Mouse (Mus musculus): Measurements from ENCODE around the gene Thg1l. TPM values are rescaled to one million over a fixed set of nuclear protein-coding genes. Genes with fewer than 3 reads are reported as not detected.
A peak's percentile ranks its signal among the peaks of the same experiment; 100 is the strongest.

The Thg1l gene
- total RNA-seq (2021): 1 to 10 TPM; 9.4 to 9.7 TPM
- long read RNA-seq: 0 reads

GRCm38 (mm10) chr11:45955127-45955627 lies at the start of gene Thg1l:
Gene Thg1l, minus strand, starts transcription at chr11:45955494.
- DNase-seq (ENCODE audit: low spot score in 2 of 2): peak; percentile 86 to 96

GRCm38 (mm10) chr11:45992087-45992486 lies 36.8 kb upstream of the Thg1l start:
- DNase-seq (ENCODE audit: low spot score in 2 of 2): no peak

GRCm38 (mm10) chr11:45991604-45992003 lies 36.3 kb upstream of the Thg1l start:
- no peak for DNase-seq (ENCODE audit: low spot score in 2 of 2)

- DNase-seq (ENCODE audit: low spot score in 2 of 2): no peak
Measured at GRCm38 (mm10) chr11:45980893-45981253, 25.6 kb upstream of the Thg1l start.

GRCm38 (mm10) chr11:45979946-45980892 lies 24.9 kb upstream of the Thg1l start, which contains the start of gene Sox30:
Gene Sox30, plus strand, starts transcription at chr11:45980310.
- DNase-seq (ENCODE audit: low spot score in 2 of 2): peak in 1 of 2 experiments; percentile 56

- DNase-seq (ENCODE audit: low spot score in 2 of 2): peak in 1 of 2 experiments; percentile 78
Measured at GRCm38 (mm10) chr11:45976061-45976460, 20.8 kb upstream of the Thg1l start.

GRCm38 (mm10) chr11:45974466-45974865 lies 19.2 kb upstream of the Thg1l start:
- DNase-seq (ENCODE audit: low spot score in 2 of 2): no peak

- no peak for DNase-seq (ENCODE audit: low spot score in 2 of 2)
Measured at GRCm38 (mm10) chr11:45973635-45974034, 18.3 kb upstream of the Thg1l start.

GRCm38 (mm10) chr11:45968466-45968865 lies 13.2 kb upstream of the Thg1l start:
- no peak for DNase-seq (ENCODE audit: low spot score in 2 of 2)

- no peak for DNase-seq (ENCODE audit: low spot score in 2 of 2)
Measured at GRCm38 (mm10) chr11:45966896-45967295, 11.6 kb upstream of the Thg1l start.

GRCm38 (mm10) chr11:45960003-45960402 lies 4.7 kb upstream of the Thg1l start:
- DNase-seq (ENCODE audit: low spot score in 2 of 2): no peak

- no peak for DNase-seq (ENCODE audit: low spot score in 2 of 2)
Measured at GRCm38 (mm10) chr11:45959598-45959997, 4.3 kb upstream of the Thg1l start.

- DNase-seq (ENCODE audit: low spot score in 2 of 2): peak in 1 of 2 experiments; percentile 74
Measured at GRCm38 (mm10) chr11:45947491-45947890, 7.8 kb downstream of the Thg1l start.

- DNase-seq (ENCODE audit: low spot score in 2 of 2): peak; percentile 25 to 60
Measured at GRCm38 (mm10) chr11:45946796-45947195, 8.5 kb downstream of the Thg1l start.

- peak; percentile 93 to 98 for DNase-seq (ENCODE audit: low spot score in 2 of 2)
Measured at GRCm38 (mm10) chr11:45944643-45945156, 10.6 kb downstream of the Thg1l start, which contains the start of gene Lsm11. Gene Lsm11, minus strand, starts transcription at chr11:45944935.

- no peak for DNase-seq (ENCODE audit: low spot score in 2 of 2)
Measured at GRCm38 (mm10) chr11:45943891-45944642, 11.2 kb downstream of the Thg1l start.

GRCm38 (mm10) chr11:45943108-45943705 lies 12.1 kb downstream of the Thg1l start:
- peak; percentile 35 to 73 for DNase-seq (ENCODE audit: low spot score in 2 of 2)

- DNase-seq (ENCODE audit: low spot score in 2 of 2): no peak
Measured at GRCm38 (mm10) chr11:45942281-45942680, 13.0 kb downstream of the Thg1l start.

- DNase-seq (ENCODE audit: low spot score in 2 of 2): no peak
Measured at GRCm38 (mm10) chr11:45938917-45939316, 16.4 kb downstream of the Thg1l start.

GRCm38 (mm10) chr11:45937478-45937877 lies 17.8 kb downstream of the Thg1l start:
- DNase-seq (ENCODE audit: low spot score in 2 of 2): no peak

- no peak for DNase-seq (ENCODE audit: low spot score in 2 of 2)
Measured at GRCm38 (mm10) chr11:45932771-45933170, 22.5 kb downstream of the Thg1l start.

All from layer of hippocampus, adult 18-20 months (tissue).